Mouse (Mus musculus): ENCODE data around the gene Lgi2. TPM values are rescaled to one million over a fixed set of nuclear protein-coding genes. Genes with fewer than 3 reads are reported as not detected.

Lgi2 gene
- polyA plus RNA-seq, 1 experiment from 2014 or later, result 0.26 TPM

DNA sequence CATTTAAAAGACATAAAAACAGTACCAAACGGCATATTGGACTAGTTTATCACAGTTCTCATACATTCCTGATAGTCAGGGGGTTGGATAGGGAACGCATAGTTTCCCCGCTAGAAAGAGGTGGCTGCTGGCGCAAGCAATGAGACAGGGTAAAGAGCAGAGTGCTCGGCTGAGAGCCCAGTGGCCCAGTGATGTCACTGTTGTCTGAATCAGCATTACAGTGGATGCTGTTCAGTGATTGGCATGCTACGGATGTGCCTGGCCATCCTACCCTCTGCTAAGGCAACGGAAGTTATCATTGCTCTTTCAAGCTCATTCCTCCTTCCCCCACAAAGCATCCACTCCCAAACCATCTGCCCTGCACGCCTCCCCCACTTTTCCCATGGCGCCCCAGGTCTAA, 32.6 kb downstream of the Lgi2 start:
- Histone ChIP-seq H3K4me1 (ENCODE audit: insufficient read depth) (no peaks in the 10 kb centered on the region), H3K9me3 (ENCODE audit: low read length) (no peaks in the 10 kb centered on the region), H3K4me2 (ENCODE audit: low read depth, low read length) (no peak overlapping the region), H3K27me3 (ENCODE audit: insufficient read depth, low read length) (no peaks in the 10 kb centered on the region), H3K9ac (replicated peaks) (no peak overlapping the region), H3K36me3 (replicated peaks; ENCODE audit: insufficient read depth, low read length) (no peaks in the 10 kb centered on the region), H3K4me3 (ENCODE audit: low read depth, low read length) (no peak overlapping the region), H3K27ac (ENCODE audit: low read depth) (no peak overlapping the region)
- TF ChIP-seq EP300 (IDR thresholded peaks at IDR 0.05; ENCODE audit: low read depth) (no peak), CTCF (IDR thresholded peaks at IDR 0.05; ENCODE audit: low read depth) (no peak)
- ATAC-seq (peak; percentile 33; the same call in 1 of the 2 replicates), DNase-seq (no peak)
- 74% methylated on average over 9 of the region's 9 CpGs for WGBS (ENCODE audit: insufficient replicate concordance)

DNA sequence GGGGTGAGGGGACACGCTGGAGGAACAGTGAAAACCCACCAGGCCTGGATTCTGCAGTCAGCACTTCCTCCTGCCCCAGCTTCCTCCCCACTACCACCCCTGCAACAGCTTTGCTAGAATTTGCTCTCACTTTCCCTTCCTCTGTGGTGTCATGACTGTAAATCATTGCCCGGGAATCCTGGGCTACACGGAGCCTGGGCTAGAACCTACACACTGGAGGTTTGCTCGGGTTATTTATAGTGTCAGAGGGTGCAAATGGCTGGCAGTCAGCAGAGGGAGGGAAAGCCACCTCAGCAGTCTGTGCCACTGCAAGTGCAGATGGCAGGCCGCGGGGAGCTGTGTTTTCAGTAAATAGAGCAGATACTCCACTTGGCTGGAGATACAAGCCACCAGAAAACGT, 37.7 kb downstream of the Lgi2 start:
- Histone ChIP-seq H3K27ac (ENCODE audit: low read depth) (no peak overlapping the region), H3K9ac (replicated peaks) (no peak overlapping the region), H3K36me3 (replicated peaks; ENCODE audit: insufficient read depth, low read length) (no peaks in the 10 kb centered on the region), H3K9me3 (ENCODE audit: low read length) (no peaks in the 10 kb centered on the region), H3K27me3 (ENCODE audit: insufficient read depth, low read length) (no peaks in the 10 kb centered on the region), H3K4me1 (ENCODE audit: insufficient read depth) (no peaks in the 10 kb centered on the region), H3K4me2 (ENCODE audit: low read depth, low read length) (no peak overlapping the region), H3K4me3 (ENCODE audit: low read depth, low read length) (no peak overlapping the region)
- DNase-seq (no peak), ATAC-seq (no peak)
- TF ChIP-seq EP300 (IDR thresholded peaks at IDR 0.05; ENCODE audit: low read depth) (no peak), CTCF (IDR thresholded peaks at IDR 0.05; ENCODE audit: low read depth) (no peak)
- 23% methylated on average over 7 of the region's 7 CpGs for WGBS (ENCODE audit: insufficient replicate concordance)

DNA sequence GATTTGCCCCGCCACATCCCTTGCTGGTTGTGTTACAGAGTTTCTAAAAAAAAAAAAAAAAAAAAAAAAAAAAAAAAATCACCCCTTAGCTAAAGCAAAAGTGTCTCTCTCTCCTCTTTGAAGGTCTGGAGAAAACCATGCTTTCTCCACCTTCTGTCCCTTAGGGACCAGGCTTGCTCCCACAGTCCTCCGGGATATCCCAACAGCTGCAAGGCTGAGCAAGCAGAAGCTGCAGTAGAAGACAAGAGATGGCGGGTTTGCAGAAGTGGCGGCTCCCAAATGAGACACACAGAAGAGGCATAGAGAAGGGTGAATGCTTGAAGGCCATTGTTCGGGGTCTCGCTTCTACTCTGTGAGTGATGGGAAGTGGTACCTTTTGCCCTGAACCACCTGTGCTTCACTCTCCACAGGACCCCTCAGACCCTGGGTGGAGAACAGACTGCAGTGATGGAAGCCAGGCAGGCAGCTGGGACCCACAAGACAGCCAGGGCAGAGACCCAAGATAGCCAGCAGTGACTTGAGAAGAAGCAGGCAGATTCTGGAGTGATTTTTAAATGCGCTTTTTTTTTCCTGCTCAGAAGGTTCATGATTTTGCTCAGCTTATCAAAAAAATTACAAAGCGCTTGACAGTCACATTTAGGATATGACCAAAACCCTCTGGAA, 39.8 kb downstream of the Lgi2 start:
- TF ChIP-seq EP300 (IDR thresholded peaks at IDR 0.05; ENCODE audit: low read depth), result no peak
- TF ChIP-seq CTCF (IDR thresholded peaks at IDR 0.05; ENCODE audit: low read depth), result no peak
- ATAC-seq, result no peak
- H3K4me1 ChIP-seq (ENCODE audit: insufficient read depth), result no peaks in the 10 kb centered on the region
- WGBS (ENCODE audit: insufficient replicate concordance), result 79% methylated on average over 8 of the region's 8 CpGs
- no peaks in the 10 kb centered on the region for H3K27me3 ChIP-seq (ENCODE audit: insufficient read depth, low read length)
- no peak for DNase-seq
- H3K9me3 ChIP-seq (ENCODE audit: low read length), result no peaks in the 10 kb centered on the region
- H3K4me3 ChIP-seq (ENCODE audit: low read depth, low read length), result no peak overlapping the region
- H3K27ac ChIP-seq (ENCODE audit: low read depth), result no peak overlapping the region
- no peak overlapping the region for H3K4me2 ChIP-seq (ENCODE audit: low read depth, low read length)
- H3K9ac ChIP-seq (replicated peaks), result no peak overlapping the region
- H3K36me3 ChIP-seq (replicated peaks; ENCODE audit: insufficient read depth, low read length), result no peaks in the 10 kb centered on the region

DNA sequence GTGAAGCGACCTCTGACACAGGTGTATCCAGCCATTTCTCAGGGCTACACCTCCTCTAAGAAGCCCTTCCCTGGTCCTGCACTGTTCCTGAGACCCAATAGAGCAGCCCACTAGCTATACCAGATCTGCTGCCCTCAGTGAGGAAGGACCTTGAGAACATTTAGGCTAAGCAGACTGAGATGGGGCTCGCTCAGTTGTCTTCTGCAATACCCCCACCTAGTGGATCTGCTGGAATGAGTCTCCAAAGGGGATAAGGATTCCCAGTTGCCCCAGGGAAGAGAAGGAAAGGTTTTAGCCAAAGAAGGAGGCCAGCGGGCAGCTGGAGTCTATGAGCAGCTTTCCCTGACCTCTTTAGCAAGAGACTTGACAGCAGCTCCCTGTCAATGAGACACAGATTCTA, 42.1 kb downstream of the Lgi2 start:
- no peak overlapping the region for H3K4me3 ChIP-seq (ENCODE audit: low read depth, low read length)
- TF ChIP-seq EP300 (IDR thresholded peaks at IDR 0.05; ENCODE audit: low read depth) (no peak), CTCF (IDR thresholded peaks at IDR 0.05; ENCODE audit: low read depth) (peak; percentile 58)
- H3K4me1 ChIP-seq (ENCODE audit: insufficient read depth), result no peaks in the 10 kb centered on the region
- no peaks in the 10 kb centered on the region for H3K27me3 ChIP-seq (ENCODE audit: insufficient read depth, low read length)
- no peak overlapping the region for H3K4me2 ChIP-seq (ENCODE audit: low read depth, low read length)
- no peak overlapping the region for H3K27ac ChIP-seq (ENCODE audit: low read depth)
- DNase-seq (no peak), ATAC-seq (no peak)
- no peaks in the 10 kb centered on the region for H3K36me3 ChIP-seq (replicated peaks; ENCODE audit: insufficient read depth, low read length)
- H3K9ac ChIP-seq (replicated peaks), result no peak overlapping the region
- H3K9me3 ChIP-seq (ENCODE audit: low read length), result no peaks in the 10 kb centered on the region
- WGBS (ENCODE audit: insufficient replicate concordance), result 63% methylated on average over 3 of the region's 3 CpGs

DNA sequence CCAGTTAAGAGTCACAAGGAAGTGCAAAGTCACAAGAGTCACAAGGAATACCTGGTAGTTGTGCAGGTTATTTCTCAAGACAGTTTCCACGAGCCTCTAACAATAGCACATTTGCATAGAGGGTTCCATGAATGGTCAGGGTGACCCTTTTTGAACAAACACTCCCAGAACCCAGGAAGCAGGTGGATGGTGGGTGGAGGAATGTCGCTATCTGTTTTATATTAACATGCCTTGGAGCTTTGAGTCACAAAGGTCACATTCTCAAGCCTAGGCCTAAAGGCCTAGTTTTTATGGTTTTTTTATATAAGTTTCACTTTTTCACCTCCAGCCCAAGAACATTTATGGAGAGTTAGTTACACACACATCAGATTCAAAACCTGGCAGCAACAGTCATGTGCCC, 46.3 kb downstream of the Lgi2 start:
- ATAC-seq (no peak), DNase-seq (no peak)
- Histone ChIP-seq H3K36me3 (replicated peaks; ENCODE audit: insufficient read depth, low read length) (no peaks in the 10 kb centered on the region), H3K4me2 (ENCODE audit: low read depth, low read length) (no peak overlapping the region), H3K27ac (ENCODE audit: low read depth) (no peak overlapping the region), H3K9me3 (ENCODE audit: low read length) (no peaks in the 10 kb centered on the region), H3K27me3 (ENCODE audit: insufficient read depth, low read length) (0 out of 2 replicates have a peak, but pooled peaks cover 5% of the 10 kb centered on the region), H3K4me1 (ENCODE audit: insufficient read depth) (0 out of 2 replicates have a peak, but pooled peaks cover 3% of the 10 kb centered on the region), H3K9ac (replicated peaks) (no peak overlapping the region), H3K4me3 (ENCODE audit: low read depth, low read length) (no peak overlapping the region)
- TF ChIP-seq EP300 (IDR thresholded peaks at IDR 0.05; ENCODE audit: low read depth) (no peak), CTCF (IDR thresholded peaks at IDR 0.05; ENCODE audit: low read depth) (no peak)
- 61% methylated on average over 2 of the region's 2 CpGs for WGBS (ENCODE audit: insufficient replicate concordance)

DNA sequence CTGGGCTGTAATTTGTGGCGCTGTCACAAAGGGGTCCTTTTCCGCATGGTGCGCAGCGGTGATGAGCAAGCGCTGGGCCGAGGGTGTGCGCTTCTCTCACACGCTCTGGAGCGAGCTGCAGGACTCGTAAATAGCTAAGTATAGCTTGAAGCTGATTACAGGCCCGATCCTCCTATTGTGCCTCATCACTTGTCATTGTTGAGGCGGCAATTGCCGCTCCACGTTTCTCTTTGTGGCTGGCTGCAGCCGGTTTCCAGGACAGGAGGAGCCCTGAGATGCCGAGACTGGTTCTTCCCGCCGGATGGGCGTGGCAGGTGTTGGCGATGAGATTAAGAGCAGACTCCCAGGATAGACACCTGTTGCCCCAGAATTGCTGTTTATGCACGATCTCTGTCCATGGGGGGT, 50.2 kb downstream of the Lgi2 start:
- H3K9ac ChIP-seq (replicated peaks), result no peak overlapping the region
- no peak overlapping the region for H3K4me3 ChIP-seq (ENCODE audit: low read depth, low read length)

More for the DNA sequence above, 50.2 kb downstream of the Lgi2 start:
- peak overlapping the region; percentile 20 for H3K4me2 ChIP-seq (ENCODE audit: low read depth, low read length)
- TF ChIP-seq CTCF (IDR thresholded peaks at IDR 0.05; ENCODE audit: low read depth), result no peak
- no peak for TF ChIP-seq EP300 (IDR thresholded peaks at IDR 0.05; ENCODE audit: low read depth)
- H3K36me3 ChIP-seq (replicated peaks; ENCODE audit: insufficient read depth, low read length), result no peaks in the 10 kb centered on the region
- H3K4me1 ChIP-seq (ENCODE audit: insufficient read depth), result 0 out of 2 replicates have a peak, but pooled peaks cover 3% of the 10 kb centered on the region
- ATAC-seq (no peak), DNase-seq (no peak)
- 27% methylated on average over 21 of the region's 21 CpGs for WGBS (ENCODE audit: insufficient replicate concordance)
- no peaks in the 10 kb centered on the region for H3K9me3 ChIP-seq (ENCODE audit: low read length)
- no peak overlapping the region for H3K27ac ChIP-seq (ENCODE audit: low read depth)
- H3K27me3 ChIP-seq (ENCODE audit: insufficient read depth, low read length), result 0 out of 2 replicates have a peak, but pooled peaks cover 5% of the 10 kb centered on the region
